Mouse (Mus musculus) heart, postnatal 0 days (tissue): ENCODE results near the gene 1110002E22Rik.

Source experiments
- CTCF ChIP-seq: IDR thresholded peaks from 2 replicates; pipeline ENCODE4 v1.5.1; 2016; ENCODE audit warnings: antibody characterized with exemption, control low read depth, low read depth
- EP300 ChIP-seq: IDR thresholded peaks from 2 replicates; pipeline ENCODE4 v1.6.1; 2016; ENCODE audit warnings: antibody characterized with exemption, low read depth

GRCm38 (mm10) chr3:138016810-138017209, 48.0 kb upstream of the 1110002E22Rik start:
- no peak for TF ChIP-seq CTCF
- no peak for TF ChIP-seq EP300
